Mouse (Mus musculus) MN1 (cell line): ENCODE results near the gene Suds3.
A peak's percentile ranks its signal among the peaks of the same experiment; 100 is the strongest.

Source experiments
- DNase-seq: peaks from one replicate; pipeline ENCODE4 v3.0.0-alpha.2; 2016; ENCODE audit warnings: low spot score

The Suds3 gene

DNA sequence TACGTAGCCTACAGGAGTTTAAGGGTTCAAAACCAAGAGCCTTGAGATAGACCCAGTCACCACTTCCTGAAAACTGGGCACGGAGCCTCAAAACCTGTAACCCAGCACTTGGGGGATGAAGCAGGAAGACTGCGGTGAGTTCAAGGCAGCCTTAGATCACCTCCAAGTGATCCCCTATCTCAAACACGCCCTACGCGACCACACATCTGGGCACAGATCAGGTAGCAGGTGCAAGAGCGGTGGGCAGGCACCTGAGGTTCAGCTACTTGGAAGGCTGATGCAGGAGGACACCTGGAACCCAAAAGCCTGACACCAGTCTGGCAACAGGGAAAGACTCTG is 4.2 kb downstream of the Suds3 start:
- no peak for DNase-seq

DNA sequence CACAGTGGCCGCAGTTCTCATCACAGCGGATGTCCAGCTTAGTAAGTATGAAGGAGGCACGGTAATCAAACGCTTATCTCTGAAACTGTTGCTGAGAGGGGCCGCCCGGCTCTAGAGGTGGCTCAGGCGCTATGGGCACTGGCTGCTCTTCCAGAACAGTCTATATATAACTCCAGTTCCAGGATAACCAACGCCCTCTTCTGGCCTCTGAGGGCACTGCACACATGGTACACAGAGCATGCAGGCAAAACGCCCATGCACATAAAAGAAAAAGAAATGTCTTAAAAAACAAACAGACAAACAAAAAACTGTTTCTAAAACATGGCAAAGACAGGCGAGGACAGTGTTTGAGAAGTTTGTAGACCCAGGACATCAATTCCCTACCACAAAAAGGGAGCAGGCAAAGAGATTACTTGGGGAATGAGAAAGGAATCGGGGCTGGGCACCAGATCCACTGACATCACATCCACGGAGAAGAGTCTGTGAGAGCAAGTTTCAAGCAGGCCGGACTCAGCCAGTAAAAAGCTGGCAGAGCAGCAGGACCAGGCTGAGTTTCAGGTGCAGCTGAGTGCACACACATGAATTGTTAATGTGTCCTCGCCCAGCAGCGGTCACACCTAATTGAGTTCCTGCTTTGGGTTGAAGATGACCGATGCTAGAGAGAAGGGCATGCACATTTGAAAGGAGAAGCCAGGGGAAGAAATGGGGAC is 4.7 kb downstream of the Suds3 start:
- DNase-seq: no peak

DNA sequence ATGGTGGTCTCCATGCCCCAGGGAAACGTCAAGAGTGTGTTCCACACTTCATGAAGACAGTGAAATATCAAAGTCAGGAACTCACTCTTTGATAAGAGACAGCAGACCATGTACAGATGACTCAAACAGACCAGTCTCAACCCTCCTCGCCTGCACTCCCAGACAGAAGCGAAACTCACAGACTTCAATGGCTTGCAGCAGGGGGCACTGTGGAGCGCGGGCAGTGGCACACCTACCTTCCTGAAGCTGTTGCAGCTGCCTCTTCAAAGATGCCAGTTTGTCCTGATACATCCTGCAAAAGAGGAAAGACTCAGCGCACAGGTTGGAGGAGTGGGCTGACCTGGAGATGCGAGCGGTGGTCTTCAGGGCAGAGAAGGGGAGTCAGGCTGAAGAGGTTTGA is 6.4 kb downstream of the Suds3 start:
- no peak for DNase-seq

DNA sequence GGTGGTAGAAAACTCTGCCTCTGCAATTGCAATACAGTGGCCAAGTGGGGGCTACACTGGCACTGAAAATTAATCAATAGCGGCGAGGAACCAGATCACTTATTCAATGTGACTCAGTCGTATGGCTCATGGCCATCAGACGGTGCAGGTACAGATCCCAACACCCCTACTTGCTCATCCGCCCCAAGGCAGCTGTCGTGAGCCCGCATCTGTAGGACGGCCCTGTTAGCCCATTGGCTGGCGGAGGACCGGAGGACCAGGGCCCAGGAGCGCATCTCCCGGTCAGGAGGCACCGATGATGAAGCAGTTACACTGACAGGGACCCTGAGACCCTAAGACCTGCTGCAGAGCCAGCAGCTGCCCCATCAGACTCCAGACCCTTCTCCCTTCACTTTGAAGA is 7.2 kb downstream of the Suds3 start:
- DNase-seq: no peak

DNA sequence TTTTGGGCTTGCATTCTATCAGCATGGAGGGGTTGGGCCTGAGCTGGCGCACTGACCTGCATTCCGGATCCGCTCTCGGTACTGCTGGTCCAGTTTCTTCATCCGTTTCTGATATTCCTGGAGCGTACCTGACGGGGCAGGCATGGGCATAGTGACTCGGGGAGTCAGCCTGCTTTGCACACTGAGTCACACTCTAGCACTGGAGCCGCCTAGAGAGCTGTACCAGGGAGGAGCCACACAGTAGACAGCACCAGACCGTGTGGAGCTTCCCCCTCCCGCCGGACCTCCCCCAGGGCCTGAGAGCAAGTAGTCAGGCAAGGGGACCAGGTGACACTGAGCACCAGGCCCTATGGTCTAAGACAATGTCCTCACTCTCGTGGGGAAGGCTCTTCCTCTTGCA is 7.6 kb downstream of the Suds3 start:
- DNase-seq: no peak

DNA sequence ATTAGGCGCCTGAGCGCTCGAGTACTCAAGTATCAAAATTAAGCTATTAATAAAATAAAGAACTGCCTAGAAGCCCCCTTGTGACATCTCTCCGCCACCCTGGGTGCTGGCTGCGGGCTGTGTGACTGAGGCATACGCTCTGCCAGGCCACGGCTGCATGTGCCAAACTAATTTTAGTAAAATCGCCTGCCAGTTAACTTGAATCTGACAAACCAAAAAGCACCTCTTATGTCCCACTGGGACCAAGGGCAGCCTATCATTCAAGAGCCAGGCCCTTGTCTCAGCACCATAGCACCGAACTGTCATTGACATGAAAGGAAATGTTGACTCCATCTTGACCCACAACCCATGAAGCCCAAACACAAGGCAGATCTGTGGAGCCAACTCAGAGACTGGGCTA is 10.2 kb downstream of the Suds3 start:
- no peak for DNase-seq

DNA sequence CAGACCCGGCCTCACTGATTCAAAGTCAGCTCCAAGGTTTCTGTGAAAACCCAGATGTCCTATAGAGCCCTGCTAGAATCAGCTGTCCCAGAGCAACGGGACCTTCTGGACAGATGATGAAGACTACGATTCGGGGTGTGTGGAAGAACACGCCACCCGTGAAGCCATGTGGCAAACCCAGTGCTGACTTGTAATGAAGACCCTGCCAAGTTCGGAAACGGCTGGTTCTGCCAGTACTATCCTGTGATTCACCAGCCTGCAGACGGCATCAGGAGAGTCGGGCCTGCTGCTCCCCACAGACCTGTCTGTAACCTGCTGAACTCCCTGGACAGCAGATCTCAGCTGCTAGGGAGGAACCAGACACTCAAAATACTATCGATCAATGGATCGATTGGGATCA is 11.6 kb downstream of the Suds3 start:
- no peak for DNase-seq

DNA sequence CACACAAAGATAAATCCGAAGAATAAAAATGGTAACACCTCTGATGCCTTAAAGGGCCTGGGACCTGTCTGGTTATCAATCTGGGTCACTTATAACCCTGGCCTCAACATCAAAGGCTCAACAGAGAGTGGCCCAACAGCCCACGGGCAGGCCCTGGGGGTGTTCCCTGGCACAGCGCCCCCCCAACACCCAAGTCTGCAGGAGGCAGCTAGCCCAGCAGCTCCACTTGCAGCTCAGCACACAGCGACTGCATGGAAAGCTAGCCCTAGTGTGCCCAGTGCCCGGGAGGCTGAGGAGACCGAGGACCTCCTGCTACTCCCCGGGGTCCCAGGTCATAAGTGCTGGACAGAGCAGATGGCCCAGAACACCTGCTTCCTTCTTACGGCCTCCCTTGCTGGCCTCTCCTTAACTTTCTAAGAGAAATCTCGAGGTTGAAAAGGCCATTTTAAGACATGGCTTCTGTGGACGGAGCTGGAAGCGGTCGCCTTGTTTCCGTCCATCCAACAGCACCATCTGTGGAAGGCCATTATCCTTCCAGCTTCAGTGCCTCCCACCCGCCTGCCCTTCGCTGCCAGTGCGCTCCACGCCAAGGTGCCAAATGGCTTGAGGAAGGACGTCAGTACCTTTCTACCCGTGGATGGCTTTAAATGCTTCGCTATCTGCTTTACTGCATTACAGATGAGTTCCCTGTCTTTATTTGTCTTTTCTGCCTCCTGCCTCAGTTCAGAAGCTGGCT is 12.6 kb downstream of the Suds3 start:
- DNase-seq: no peak

DNA sequence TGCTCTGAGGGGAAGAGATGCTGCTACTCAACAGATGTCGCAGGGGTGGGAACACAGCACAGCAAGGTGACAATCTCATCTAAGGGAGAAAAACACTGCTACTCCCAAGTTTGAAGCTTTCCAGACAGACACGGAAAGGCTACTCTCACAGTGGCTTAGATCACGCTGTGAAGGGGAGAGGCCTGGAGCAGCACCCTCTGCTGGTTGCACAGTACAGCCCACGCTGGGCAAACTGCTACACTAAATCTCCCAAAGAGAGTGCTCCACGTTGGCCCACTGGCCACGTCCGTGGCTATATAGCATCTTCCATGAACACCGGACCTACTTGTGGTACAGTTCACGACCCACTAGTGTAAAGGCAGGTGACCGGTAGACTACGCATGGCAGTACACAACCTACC is 16.2 kb downstream of the Suds3 start:
- DNase-seq: no peak

DNA sequence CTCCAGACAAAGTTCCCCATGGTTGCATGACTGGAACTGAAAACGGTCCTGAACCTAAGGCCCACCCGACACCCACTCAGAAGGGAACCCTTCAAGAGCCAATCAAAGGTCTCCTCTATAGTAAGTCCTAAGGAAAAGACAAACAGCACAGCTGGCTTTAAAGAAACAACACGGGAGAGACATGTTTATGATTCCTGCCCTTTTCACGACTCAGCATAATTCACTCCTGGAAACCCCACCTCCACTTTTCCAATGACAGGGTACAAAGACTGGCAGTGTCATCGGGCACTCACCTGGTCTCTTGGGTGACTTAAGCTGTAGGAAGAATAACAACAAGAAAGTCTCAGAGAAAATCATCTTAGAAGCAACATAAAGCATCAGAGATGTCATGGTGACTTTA is 16.9 kb downstream of the Suds3 start:
- DNase-seq: no peak

DNA sequence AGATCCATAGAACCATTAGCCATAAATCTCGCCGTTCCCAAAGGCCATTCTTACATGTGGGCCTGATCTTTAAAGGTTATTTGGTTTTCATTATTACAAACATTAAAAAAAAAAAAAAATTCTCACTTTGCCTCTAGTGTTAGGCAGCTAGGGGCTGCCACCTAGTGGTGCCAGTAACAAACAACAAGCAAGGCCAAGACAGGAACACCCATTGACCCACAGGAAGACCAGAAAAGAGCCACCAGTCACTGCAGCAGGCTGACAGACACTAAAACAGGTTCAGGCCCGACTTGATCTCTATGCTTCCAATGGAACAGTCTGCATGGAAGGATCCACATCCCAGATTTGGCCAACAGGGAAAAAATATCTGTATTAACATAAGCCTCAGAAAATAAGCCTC is 19.2 kb downstream of the Suds3 start:
- peak; percentile 79 for DNase-seq

DNA sequence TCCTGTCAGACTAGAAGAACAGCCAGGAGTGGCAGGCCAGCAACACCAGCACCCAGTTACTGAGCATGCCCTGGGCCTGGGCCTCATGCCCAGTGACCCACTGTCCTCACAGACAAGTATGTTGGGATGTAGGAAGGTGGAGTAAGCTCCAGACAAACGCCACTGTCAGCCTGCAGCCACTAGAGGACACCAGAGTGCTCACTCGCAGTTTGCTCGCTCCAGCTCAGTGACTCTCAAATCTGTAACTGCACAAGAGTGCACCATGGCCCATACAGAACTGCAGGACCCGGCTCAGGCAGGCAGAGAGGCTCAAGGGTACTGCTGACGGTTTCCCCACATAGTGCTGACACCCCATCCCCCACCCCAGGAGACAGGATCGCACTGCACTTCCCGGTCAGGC is 21.5 kb downstream of the Suds3 start:
- peak; percentile 87 for DNase-seq

DNA sequence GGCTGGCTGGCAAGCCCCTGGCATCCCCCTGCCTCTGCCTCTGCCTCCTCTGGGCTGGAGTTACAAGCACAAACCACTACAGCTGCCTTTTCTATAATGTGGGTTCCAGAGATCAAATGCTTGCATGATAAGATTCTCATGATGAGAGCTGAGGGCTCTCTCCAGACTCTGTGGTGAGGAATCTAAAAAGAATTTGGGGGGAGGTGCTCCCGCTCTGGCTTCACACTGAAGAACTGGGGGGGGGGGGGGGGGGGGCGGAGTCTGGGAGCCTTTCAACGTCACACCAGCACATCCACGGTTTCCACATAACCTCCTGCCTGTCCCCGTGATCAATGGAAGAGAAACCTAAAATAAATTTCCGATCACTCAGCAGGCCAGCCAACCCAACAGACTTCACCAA is 26.1 kb downstream of the Suds3 start:
- DNase-seq: no peak

DNA sequence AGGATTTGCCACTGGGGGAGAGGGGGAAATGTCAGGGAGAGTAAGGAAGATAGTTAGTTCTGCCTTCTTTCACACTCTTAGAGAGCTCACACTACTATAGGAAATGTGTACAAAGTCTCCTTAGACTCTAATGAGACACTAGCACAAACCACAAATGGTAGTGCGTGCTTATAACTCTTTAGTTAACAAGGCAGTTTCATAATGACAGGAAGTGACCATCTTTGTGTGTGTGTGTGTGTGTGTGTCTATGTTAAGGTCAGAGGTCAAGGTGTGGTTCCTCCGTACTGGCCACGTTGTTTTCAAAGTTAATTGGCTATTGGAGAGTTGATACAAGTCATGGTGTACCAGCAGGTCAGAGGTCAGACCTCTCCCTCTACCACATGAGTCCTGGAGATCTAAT is 26.8 kb downstream of the Suds3 start:
- no peak for DNase-seq

DNA sequence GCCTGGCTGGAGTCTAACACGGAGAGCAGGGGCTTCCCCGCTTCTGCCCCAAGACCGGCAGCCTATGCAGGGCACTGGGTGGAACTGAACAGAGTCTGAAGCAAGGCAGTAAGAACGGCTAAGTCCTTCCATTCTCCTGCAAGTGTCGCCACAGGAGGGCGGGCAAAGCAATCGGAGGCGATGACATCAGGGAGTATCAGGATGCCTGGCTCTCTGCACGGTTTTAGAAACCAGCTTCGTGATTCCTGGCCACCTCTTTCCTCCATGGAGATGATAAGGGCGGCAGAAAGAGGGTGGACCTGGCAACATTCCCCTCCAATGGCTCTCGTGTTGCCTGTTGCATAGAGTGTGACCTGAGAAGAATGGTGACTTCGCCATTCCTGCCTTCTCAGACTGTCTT is 28.2 kb downstream of the Suds3 start:
- DNase-seq: no peak

DNA sequence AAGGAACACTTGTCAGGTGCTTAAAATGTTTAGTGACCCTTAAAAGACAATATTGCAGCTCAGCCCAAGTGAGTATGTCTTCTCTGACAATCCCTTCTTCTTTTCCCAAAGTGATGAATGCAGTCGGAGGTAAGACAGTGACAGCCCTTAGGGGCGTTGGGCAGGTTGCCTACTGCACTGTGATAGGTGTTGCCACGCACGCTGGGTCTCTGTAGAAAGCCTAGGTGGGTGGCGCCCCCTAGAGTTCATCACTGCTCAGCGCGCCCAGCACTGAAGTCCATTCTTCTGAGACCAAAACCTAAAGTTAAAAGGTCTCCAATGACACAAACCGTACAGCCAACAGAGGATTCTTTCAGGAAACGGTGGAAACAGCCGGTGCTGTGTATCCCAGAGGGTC is 46.4 kb downstream of the Suds3 start:
- DNase-seq: peak; percentile 85

DNA sequence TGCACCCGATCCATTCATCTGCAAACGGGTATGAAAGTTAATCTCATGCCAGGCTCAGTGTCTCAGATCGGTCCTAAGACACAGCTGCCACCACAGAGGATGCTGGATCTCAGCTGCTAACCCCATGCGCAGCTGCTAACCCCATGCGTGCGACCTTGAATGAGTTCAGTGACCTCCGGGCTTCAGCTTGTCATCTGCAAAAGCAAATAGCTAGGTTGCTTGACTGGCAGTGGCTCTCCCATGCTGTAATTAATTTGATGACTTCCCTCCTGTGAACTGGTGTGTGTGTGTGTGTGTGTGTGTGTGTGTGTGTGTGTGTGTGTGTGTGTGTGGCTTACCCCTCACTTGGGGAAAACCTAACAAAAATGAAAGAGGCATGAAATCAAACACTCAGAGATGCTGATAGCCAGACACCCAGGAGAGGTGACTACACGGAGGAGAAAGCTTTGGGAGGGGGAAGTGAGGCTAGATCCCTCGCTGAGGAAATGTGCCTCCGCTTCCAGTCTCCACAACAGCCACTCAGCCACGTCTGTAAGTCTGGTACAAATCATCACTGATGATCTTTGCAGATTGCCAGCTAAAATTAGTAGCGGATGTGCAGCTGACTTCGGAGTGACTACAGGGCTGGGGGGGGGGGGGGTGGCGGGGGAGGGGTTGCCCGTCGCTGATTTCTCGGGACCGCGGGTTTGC is 47.0 kb downstream of the Suds3 start:
- peak; percentile 56 for DNase-seq

DNA sequence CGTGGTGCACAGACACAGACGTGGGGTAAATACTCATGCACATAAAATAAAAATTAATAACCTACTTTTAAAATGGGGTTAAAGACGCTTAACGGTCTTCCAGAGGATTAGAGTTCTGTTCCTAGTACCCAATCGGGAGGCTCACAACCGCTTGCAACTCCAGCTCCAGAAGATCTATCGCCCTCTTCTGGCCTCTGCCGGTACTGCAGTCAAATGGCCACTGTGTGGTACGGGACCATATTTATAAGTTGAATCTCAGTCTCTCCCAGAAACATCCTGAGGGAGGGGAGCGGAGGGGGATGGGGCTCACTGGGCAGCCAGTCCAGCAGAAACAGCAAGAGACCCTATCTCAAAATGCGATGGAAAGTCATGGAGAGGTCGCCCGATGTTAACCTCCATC is 47.7 kb downstream of the Suds3 start:
- DNase-seq: no peak

DNA sequence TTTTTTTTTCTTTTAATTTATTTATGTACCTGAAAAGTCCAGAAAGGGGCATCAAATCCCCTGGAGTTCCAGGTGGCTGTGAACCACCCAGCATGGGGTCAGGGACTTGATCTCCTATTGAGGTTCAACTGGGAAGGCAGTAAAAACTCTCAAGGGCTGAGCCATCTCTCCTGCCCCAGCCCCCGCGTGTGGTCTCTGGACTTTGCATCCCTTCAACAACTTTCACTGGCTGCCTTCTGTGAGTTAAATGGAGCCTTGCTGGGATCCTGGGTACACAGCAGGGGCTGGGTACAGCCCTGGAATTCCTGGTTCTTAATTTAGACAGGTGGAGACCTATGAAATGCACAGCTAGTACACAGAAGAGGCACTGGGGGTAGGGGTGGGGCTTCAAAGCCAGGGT is 54.7 kb downstream of the Suds3 start:
- no peak for DNase-seq

DNA sequence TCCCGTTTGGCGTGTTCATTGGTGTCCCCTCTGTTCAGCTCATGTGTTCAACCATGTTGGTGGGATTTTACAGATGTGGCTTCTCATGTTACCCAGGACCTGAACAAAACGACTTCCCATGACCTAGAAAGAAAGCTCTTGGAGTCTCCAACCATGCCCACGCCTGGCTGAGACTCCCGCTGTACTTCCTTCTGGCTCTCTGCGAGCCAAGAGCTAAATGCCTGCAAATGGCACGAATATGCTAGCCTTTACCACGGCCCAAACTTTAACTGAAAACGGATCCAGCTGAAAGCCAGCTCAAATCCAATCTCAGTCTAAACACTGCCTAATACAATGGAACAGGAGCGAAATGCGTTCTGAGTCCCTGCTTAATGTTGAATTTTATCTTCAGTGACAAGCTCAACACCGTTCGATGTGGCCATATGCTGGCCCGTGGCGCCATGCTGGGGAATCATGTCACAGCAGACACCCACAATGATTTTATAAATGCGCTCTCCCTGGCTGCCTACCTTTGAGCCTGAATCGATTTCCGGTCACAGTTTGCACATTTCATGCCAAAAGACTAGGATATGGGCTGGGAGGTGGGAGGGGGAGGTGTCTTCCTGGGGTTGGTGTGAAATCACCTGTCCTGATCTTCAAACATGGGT is 55.3 kb downstream of the Suds3 start:
- no peak for DNase-seq

DNA sequence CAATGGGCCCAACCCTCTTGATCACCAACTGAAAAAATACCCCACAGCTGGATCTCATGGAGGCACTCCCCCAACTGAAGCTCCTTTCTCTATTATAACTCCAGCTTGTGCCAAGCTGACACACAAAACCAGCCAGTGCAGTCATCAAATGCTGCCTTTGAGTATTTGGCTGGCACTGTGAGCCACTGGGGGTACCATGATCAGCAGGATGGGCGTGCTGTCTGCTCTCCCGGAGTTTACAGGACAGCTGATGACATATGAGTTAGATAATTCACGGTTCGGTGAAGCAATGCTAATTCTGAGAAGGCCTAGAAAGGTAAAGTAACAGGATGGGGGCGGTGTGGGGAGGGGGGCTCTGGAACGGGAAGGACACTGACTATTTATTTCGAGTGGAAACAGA is 66.0 kb downstream of the Suds3 start:
- no peak for DNase-seq

DNA sequence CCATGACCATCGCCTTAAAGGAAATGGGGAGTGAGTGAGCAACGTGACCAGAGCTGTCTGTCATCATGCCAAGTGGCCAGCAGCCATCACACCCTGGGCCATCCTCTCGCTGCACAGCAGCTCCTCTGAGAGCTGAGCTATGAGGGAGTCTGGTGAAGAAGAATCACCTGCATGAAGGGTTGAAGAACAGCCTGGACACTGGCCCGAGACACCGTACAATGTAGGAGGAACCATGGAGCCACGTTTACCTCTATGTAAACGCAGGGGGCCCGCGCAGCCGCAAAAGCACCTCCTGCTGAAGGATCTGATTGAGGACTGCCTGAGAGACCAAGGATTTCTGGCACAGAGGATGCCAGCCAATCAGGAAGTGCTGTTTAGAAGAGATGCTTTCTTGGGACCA is 70.8 kb downstream of the Suds3 start:
- DNase-seq: peak; percentile 69

DNA sequence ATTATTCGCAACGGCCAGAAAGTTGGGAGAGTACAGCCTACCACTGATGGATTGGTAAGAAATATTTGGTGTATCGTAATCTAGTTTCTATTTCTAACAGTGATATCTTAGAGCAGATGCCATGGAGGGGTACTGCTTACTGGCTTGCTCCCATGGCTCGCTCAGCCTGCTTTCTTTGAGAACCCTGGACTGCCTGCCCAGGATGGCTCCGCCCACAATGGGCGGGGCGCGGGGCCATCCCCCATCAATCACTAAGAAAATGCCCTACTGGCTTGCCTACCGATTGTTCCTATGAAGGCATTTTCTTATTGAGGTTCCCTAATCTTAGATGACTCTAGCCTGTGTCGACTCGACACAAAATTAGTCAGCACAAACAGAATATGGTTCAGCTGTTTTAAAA is 73.3 kb downstream of the Suds3 start:
- DNase-seq: no peak
